Mouse (Mus musculus): Measurements from ENCODE around the gene Lrmda.

- no peak for TF ChIP-seq CTCF (IDR thresholded peaks at IDR 0.05; ENCODE audit: borderline replicate concordance, control insufficient read depth, extremely low read depth, insufficient read depth, low read length, poor library complexity)
- TF ChIP-seq POLR2A (IDR thresholded peaks at IDR 0.05; ENCODE audit: control insufficient read depth, extremely low read depth, insufficient read depth, low read length, poor library complexity), result no peak
These were observed 71.3 kb downstream of the Lrmda start for GRCm38 (mm10) chr14:22090778-22091211.
